Mouse (Mus musculus) lung, postnatal 25 days (tissue): ENCODE results near the gene Grcc10.

ENCODE experiments used
- DNase-seq: peaks from one replicate; pipeline ENCODE4 v3.0.0; 2022; ENCODE audit warnings: low spot score

Grcc10 gene

DNA sequence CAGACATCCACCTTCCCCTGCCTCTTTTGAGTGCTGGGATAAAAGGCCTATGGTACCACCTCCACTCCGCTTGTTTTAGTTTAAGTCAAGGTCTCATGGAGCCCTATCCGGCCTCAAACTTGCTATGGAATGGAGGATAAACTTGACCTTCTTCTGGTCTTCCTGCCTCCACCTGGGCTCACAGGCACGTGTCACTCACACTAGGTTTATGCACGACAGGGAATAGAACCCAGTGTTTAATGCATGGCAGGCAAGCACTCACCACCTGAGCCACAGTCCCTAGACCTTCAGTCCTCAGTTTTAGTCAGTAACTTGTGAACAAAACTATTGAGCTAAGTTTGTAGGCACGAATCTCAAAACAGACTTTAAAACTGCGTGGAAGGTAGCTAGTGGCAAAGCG, 10.1 kb downstream of the Grcc10 start:
- DNase-seq: no peak

DNA sequence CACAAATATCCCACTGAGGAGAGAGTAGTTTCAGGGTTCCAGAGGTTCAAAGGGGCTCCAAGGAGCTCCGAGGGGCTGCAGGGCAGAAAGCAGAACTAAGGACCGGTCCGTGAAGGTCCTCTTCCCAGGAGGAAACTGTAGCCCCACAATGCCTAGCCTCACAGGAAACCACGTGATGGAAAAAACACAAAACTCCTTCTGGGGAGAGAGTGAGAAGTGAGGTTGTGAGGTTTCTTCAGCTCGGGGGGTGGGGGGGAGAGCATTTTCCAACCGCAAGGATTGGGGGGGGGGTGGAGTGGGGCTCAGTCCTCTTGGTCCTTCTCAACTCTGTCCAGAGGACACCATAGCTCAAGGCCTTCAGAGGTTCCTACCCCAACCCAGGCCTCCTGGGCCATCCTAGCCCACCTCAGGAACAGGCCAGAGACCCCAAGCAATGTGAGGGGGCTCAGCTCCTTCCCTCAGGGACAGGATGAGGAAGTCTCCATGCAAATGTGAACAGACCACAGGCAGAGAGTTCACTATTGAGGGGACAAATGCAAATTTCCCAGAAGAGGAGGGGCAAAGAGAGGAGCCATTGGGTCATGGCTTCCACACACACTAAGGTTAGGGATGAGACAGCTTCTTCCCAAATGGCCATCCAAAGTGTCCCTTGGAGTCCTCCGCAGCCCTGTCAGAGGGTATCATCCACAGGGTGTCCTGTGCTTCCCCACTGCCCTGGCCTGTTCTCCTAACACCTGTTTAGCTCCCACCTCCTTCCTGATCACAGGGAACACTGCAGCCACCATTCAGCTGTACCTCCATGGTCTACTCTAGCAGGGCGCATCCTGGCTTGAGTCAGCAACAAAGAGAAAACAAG, 11.1 kb downstream of the Grcc10 start:
- peak; percentile 67 for DNase-seq

DNA sequence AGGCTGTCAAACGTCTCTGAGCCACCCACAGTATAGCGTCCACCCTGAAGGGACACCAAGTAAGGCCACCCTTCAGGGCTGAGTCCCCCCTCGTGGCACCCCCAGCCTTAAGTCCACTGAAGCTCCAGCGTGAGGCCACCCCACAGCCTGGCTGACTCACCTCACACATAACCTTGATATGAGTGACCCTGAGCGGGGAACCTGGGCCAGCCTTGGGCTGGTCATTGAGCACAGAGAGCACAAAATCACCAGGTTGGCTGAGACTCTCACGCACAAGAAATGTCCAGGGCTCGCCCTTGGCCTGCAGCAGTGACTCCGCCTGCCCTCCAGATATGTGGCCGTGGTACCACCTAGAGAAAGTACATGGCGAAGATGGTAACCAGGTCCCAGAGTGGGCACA, 12.6 kb downstream of the Grcc10 start:
- DNase-seq: no peak

DNA sequence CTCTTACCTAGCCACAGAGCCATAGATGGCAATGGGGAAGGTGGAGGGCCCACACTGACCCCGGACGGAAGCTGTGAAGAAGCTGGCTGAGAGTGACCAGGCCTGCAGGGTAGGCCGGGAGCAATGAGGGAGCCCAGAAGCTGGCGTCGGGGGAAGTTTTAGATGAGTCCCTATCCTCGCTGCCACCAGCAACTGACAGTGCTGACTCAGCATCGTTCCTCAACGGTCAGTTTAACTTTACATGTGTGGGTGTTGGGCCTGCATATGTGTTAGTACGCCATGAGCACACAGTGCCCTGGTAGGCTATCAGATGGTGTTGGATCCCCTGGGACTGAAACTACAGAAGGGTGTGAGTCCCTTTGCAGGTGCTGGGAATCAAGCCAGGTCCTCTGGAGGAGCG, 16.7 kb downstream of the Grcc10 start:
- DNase-seq: no peak

DNA sequence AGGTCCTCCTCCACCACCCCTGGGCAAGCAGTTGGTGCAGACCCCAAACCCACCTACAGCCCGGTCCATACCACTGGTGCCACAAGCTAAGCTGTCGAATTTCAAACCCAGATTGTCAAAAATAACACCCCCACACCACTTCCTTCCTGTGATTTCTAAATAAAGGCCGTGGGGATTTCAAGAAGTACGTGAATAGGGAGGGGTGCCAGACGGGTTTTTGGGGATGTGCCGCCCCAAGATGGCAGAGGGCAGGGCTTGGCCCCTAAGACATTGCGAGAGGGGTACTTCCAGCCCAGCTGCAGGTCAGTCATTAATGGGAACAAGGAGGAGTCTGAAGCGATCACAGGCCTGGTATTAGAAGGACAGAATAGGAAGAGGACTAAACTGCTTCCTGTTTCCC, 17.6 kb downstream of the Grcc10 start:
- peak; percentile 48 for DNase-seq

DNA sequence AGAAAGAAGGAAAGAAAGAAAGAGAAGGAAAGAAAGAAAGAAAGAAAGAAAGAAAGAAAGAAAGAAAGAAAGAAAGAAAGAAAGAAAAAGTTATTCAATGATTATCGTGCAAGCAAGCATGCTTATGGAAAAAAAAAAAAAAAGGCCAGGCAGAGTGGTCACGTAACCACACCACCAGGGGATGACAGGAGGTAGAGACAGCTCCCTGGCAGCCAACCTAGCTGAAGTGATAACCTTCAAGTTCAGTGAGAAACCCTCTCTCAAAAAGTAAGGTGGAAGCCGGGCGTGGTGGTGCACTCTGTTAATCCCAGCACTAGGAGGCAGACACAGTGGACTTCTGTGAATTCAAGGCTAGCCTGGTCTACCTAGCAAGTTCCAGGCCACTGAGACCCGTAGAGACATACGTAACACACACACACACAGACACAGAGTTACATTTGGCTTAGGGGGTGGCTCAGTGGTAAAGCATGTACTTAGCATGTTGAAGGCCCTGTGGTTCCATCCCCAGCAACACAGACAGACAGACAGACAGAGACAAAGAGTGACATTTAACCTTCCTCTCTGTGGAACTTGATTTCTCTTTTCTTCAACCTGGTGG, 18.2 kb downstream of the Grcc10 start:
- no peak for DNase-seq

DNA sequence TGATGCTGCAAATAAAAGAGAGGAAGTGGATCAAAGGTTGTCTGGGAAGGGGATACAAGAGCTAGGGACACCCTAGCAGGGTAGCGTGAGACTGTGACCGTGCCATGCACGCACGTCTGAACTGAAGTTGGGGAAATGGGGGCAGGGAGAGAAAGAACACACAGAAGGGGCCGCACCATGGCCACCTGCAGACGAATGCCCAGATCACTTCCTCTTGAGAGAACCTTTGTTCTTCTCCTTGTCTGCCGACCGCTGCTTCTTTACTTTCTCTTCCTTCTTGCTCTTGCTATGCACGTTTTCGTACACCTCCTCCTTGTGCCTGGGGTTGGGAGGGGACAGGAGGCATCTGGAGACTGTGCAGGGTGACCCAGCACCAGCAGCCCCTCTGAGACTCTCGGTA, 20.3 kb downstream of the Grcc10 start:
- DNase-seq: no peak

DNA sequence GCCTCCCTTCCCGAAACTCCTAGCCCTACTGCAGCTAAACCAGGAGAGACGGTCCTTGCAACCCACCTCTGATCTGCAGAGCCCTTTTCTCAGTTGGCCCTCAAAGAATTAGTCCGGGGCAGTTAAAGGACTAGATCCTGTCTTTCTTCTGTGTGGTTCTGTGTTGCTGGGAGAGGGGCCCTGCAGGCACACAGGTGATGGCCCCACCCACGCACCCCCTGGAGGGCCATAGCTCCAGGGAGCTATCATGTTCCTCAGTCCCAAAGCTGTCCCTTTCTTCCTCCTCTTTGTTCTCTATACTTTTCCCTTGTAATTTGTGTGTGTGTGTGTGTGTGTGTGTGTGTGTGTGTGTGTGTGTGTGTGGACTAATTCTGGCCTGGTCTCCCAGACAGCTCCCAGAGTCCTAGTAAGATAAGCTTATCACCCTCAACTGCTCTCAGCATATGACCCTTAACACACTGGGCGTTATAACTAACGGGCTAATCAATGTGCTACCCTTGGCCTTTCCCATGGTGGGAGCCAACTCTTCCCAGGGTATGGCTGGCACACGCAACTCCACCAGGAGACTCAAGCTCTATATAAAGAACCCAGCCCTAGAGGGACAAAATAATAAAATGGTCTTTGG, 21.7 kb downstream of the Grcc10 start:
- no peak for DNase-seq

DNA sequence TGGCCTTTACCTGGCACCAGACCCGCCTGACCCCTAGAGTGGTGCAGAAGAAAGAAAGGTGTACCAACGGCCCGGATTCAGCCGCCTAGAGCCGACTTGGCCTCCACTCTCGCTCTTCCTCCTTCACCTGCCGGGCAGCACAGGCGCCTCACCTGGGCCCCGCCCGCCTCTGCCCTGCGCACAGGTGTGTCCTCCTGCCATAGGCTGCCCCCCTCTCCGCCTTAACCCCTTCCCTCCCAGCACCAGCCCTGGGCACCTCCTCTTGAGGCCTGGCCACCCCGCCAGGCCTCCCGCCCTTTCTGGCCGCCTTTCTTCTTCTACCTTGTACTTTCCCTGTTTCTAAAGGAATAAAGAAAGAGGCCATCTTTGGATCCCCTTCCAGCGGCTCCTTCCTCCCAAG, 22.5 kb downstream of the Grcc10 start:
- peak; percentile 85 for DNase-seq

DNA sequence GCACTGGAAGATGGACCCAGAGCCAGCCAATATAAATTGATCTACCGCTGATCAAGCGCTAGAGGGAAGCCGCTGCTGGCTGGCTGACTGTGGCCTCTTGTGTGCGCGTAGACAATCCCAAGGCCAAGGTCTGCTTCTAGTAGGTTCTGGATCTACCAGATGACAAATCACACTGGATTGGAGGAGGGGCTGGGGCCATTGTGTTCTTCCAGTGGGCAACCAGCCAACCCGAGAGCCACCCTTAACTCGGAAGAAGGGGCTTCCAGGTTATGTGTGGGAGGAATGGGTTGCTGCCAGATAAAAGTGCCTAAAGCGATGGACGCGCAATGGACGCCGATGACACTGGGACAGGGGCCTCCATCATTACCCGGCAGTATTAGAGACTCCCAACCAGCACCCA, 23.2 kb downstream of the Grcc10 start:
- no peak for DNase-seq

DNA sequence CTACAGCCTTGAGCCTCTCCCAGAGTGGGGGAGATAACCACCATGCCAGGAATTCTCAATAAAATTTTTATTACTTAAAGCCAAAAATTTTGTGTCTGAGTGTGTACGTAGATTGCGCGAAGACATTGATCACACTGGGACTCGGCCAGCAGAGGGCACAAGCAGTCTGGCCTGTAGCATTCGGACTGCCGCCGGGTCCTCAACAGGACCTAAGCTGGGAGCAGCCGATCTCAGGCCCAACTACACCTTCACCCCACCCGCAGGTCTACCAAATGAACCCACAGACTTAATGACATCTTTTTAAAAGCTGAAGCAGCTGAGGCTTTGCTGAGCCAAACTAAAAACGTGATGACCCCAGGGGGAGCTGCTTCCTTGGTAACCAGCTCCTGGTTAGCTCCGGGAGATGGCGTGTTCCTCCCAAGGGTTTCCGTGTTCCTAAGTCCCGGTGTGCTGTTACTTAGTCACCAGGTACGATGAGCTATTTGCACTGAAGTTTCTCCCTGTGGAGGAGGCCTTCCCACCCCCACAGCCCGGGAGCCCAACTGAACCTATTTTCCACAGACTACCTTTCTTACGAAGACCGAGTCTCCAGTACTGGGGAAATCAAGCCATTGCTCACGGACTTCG, 24.2 kb downstream of the Grcc10 start:
- peak; percentile 58 for DNase-seq

DNA sequence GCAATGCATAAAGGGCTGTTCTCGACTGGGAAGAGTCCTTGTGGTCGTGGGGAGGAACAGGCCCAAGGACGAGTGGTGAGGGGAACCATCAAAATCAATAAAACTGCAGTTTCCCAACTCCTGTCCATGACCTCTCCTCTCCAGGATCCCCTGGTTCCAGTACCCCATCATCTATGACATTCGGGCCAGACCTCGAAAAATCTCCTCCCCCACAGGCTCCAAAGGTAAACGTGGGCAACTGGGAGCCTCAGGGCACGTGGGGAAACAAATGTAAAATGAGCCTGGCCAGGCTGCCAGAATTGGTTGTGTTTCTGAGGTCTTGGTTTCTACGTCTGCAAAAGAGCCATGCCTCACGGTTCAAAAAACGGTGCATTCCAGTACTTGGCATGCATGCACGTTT, 28.3 kb downstream of the Grcc10 start:
- no peak for DNase-seq

DNA sequence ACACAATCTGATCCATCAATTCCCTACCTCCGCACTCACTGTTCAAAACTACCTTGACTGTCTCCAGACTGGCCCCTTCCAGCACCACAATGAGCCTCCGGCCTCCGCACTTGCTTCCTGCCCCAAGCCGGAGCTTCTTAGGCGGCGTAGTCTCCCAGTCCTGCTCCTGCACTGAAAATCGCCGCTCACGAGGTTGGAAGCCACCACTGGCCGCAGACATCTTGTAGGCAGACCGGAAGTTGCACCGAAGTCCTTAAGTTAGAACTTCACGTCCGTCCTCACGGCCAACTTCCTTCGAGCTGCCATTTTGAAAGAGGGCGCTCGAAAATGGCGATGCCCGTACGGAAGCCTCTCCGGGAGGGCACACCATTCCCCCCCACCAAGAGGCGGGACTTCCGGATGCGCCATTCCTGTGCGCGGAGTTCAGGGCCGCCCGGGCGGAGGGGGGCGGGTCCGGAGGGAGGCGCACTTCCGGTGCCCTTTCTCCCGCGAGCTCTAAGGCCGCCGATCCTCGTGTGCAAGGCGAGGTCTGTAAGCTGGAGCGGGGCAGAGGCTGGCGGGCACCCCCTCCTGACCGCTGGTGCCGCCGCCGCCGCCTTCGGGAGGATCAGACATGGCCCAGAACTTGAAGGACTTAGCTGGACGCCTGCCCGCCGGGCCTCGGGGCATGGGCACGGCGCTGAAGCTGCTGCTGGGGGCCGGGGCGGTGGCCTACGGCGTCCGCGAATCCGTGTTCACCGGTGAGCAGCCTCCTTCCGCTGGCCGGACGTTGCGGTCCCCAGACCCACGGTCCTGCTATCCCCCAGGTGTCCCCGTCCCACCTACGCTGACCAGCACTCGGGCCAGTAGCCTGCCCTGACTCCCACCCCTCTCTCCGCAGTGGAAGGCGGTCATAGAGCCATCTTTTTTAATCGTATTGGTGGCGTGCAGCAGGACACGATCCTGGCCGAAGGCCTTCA, 29.1 kb downstream of the Grcc10 start, which contains the start of the genes Emg1 and Phb2:
Gene Emg1, minus strand, starts transcription at position 355 of the 959 bp plus-strand sequence.
Gene Phb2, plus strand, starts transcription at position 513 of the 959 bp plus-strand sequence.
- peak; percentile 99 for DNase-seq

DNA sequence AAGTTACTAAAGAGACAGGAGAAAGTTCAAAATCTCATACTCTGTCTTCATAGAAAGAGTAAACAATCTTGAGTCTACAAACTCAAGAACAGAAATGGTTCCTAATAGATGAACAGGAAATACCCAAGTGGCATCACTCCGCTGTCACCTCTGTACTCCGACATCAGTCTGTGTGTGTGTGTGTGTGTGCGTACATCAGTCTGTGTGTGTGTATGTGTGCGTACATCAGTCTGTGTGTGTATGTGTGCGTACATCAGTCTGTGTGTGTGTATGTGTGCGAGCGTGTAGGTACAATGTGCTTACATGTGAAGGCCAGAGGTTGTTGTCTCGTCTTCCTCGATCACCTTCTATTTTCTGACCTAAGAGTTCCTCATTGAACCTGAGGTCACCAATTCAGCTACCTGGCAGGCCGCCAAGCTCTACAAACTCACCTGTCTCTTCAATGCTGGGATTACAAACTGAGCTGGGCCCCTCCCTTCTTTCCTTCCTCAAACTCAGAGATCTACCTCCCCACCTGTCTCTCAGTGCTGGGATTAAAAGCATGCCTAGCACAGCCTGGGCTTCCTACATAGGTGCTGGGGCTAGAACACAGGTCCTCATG, 32.8 kb downstream of the Grcc10 start:
- no peak for DNase-seq

DNA sequence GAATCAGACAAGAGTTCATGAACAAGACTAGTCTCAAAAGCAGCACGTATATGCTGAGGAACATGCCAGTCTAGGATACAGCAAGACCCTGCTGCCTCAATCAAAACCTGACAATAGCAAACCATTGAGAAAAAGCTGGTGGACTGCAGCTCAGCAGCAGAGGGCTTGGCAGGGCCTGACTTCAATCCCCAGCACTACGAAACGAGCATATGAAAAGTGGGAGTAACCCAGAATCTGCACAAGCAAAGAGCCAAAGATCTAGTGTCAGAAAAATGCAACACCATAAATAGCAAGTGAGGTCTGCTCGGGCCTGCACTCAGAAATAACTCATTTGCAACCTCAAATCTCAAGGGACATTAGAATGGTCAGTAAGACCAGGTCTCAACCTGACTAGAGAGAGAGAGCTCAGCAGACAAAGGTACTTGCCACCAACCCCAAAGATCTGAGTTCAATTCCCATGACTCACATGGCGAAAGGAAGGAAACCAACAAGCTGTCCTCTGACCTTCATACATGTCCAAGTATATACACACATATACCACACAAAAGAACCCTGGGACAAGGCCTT, 35.0 kb downstream of the Grcc10 start:
- no peak for DNase-seq

DNA sequence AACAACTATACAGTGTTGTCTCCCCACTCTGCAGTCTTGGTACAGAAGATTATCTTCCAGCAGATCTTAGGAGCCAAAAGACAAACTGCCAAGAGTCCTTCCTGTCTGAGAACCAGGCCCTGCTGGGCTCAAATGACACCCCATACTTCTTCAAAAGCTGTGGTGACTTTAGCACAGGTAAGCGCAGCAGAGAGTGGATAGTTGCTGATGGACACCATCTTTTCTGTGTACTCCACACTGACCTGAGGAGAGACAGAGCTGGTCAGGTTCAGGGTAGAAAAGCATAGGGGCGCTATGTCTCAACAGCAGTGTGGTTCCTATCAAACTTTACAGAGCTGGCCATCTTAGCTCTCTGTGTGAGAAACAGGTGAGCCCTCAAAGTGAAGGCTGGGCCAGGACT, 36.8 kb downstream of the Grcc10 start:
- DNase-seq: no peak

DNA sequence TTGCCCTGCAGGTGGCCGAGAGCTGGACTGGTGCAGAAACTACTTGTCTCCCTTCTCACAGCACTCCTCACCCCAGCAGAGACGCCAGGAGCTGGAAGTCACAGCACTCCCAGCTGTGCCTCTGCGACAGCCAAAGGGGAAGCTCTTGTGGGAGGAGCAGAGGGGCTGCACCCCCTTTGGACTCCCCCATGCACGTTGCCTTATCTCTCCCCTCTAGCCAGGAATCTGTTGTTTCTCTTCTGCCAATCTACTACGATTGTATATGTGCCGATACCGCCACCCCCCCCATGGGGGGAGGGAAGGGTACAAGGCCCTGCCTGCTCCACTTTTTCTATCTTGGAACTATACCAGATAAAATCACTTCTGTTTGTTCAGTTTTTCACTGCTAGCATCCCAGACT, 37.4 kb downstream of the Grcc10 start:
- DNase-seq: no peak

DNA sequence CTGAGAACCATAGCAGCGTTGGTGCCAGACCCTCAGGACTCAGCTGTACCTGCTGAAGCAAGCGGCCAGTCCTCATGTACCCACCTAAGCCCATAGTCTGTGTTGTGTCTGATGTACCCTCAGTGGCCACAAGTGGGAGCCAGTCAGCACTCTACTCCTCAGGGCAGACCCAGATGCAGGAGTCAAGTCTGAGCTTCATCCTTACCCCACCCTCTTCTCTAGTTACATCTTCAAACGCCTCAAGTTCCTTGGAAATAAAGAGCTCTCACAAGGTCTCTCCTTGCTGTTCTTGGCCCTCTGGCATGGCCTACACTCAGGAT, 38.4 kb downstream of the Grcc10 start:
- peak; percentile 75 for DNase-seq

DNA sequence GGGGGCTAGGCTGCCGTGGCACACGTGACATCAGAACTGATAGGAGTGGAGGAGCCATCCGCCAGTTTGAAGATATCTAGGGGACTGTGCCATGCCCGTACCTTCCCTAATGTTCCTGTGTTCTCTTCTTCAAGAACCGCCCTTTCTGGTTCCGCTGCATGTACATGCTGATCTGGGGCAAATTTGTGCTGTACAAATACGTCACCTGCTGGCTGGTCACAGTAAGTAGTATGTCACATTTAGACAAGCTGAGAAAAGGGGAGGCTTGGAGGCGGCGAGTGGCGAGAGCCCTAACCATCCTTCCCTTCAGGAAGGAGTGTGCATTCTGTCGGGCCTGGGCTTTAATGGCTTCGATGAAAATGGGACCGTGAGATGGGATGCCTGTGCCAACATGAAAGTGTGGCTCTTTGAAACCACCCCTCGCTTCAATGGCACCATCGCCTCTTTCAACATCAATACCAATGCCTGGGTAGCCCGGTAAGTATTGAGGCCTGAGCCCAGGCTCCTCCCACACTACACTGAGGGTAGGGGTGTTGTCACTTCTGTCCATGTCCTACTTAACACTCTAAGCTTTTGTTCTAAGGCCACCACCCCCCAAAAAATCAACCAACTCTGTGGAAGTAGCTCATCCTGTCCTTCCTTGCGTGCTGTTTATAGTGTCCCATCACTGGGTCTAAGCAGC, 38.9 kb downstream of the Grcc10 start:
- no peak for DNase-seq

DNA sequence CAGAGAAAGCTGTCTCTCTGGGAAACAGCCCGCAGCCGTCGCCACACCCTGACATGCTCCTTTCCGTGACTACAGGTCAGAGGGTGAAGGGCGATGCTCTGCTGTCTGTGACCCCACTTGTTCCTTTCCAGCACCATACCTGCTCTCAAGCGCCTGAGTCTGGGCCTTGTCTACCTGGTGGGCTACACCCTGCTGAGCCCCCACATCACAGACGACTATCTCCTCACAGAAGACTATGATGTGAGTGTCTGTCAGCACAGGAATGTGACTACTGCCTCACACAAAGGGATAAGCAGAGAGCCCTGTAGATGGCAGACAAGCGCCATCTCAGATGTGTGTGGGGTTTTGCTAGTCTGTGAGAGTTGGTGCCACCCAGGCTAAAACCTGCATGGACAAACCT, 39.8 kb downstream of the Grcc10 start:
- DNase-seq: no peak
